Mouse (Mus musculus) frontal cortex, adult (tissue): ENCODE data around the gene Pold3.
"Not testable (repeated sequence)": the region's sequence is repeated elsewhere in the genome, so short reads cannot be mapped to it uniquely, and the experiment has no call there.

ENCODE experiments used
- ATAC-seq: cut with Nextera tagmentation; 2 replicates; pipeline ENCODE4 v1.9.2; 2017; ENCODE audit warnings: mild to moderate bottlenecking, moderate library complexity, mixed read lengths; ENCODE audit not compliant: low TSS enrichment

Gene Pold3

GRCm38 (mm10) chr7:100111506-100111905 lies 9.9 kb downstream of the Pold3 start:
- ATAC-seq: no peak

- no peak for ATAC-seq
These were observed 13.0 kb downstream of the Pold3 start for GRCm38 (mm10) chr7:100108341-100108740.

GRCm38 (mm10) chr7:100104677-100105076 lies 16.7 kb downstream of the Pold3 start:
- no peak for ATAC-seq

GRCm38 (mm10) chr7:100100031-100100595 lies 21.3 kb downstream of the Pold3 start:
- ATAC-seq: no peak

GRCm38 (mm10) chr7:100086891-100087290 lies 34.5 kb downstream of the Pold3 start:
- ATAC-seq: no peak

GRCm38 (mm10) chr7:100086159-100086755 lies 35.1 kb downstream of the Pold3 start:
- no peak for ATAC-seq

GRCm38 (mm10) chr7:100083812-100084211 lies 37.6 kb downstream of the Pold3 start:
- no peak for ATAC-seq

GRCm38 (mm10) chr7:100082836-100083235 lies 38.5 kb downstream of the Pold3 start:
- ATAC-seq: no peak

- no peak for ATAC-seq
These were observed 41.1 kb downstream of the Pold3 start for GRCm38 (mm10) chr7:100080087-100080781.

- no peak for ATAC-seq
These were observed 44.3 kb downstream of the Pold3 start for GRCm38 (mm10) chr7:100077071-100077470.

GRCm38 (mm10) chr7:100076296-100076695 lies 45.1 kb downstream of the Pold3 start:
- no peak for ATAC-seq

- no peak for ATAC-seq
These were observed 47.4 kb downstream of the Pold3 start for GRCm38 (mm10) chr7:100073959-100074358.

- not testable (repeated sequence) for ATAC-seq
These were observed 68.4 kb downstream of the Pold3 start for GRCm38 (mm10) chr7:100052991-100053390.

GRCm38 (mm10) chr7:100051904-100052303 lies 69.5 kb downstream of the Pold3 start:
- no peak for ATAC-seq

- no peak for ATAC-seq
These were observed 74.9 kb downstream of the Pold3 start for GRCm38 (mm10) chr7:100046486-100046885.

- ATAC-seq: no peak
These were observed 77.7 kb downstream of the Pold3 start for GRCm38 (mm10) chr7:100043605-100044031.

- no peak for ATAC-seq
These were observed 78.3 kb downstream of the Pold3 start for GRCm38 (mm10) chr7:100043096-100043495.

GRCm38 (mm10) chr7:100042120-100042519 lies 79.2 kb downstream of the Pold3 start:
- no peak for ATAC-seq

- ATAC-seq: no peak
These were observed 84.9 kb downstream of the Pold3 start for GRCm38 (mm10) chr7:100036495-100036894.

GRCm38 (mm10) chr7:100036050-100036449 lies 85.3 kb downstream of the Pold3 start:
- no peak for ATAC-seq

GRCm38 (mm10) chr7:100034815-100035463 lies 86.4 kb downstream of the Pold3 start:
- no peak for ATAC-seq

GRCm38 (mm10) chr7:100033672-100034071 lies 87.7 kb downstream of the Pold3 start:
- ATAC-seq: no peak
